Mouse (Mus musculus): ENCODE measurements around the gene Itga8. TPM values are rescaled to one million over a fixed set of nuclear protein-coding genes. Genes with fewer than 3 reads are reported as not detected.

Gene Itga8
- total RNA-seq, 1 experiment from 2014 or later = 4.3 TPM

DNA sequence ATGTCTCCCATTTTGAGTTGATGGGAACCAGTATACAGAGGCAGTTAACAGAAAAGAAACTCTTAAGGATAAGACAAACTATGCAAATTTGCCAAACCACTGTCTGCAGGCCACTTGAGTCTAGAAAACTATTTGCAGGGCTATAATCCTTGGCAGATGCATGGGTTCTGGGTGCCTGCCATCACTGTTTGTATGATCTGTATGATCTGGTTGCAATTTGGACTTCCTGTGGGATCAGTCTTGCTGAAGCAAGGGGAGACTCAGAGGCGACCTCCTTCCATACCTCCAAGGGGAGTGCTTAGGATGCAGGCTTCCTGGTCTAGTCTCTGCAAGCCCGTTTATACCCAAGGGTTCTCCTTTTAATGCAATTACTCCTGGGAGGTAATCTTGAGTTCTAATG is 155.1 kb downstream of the Itga8 start:
- no peak for ATAC-seq (ENCODE audit: extremely low read depth, insufficient number of reproducible peaks, low FRiP score, poor library complexity, severe bottlenecking)

DNA sequence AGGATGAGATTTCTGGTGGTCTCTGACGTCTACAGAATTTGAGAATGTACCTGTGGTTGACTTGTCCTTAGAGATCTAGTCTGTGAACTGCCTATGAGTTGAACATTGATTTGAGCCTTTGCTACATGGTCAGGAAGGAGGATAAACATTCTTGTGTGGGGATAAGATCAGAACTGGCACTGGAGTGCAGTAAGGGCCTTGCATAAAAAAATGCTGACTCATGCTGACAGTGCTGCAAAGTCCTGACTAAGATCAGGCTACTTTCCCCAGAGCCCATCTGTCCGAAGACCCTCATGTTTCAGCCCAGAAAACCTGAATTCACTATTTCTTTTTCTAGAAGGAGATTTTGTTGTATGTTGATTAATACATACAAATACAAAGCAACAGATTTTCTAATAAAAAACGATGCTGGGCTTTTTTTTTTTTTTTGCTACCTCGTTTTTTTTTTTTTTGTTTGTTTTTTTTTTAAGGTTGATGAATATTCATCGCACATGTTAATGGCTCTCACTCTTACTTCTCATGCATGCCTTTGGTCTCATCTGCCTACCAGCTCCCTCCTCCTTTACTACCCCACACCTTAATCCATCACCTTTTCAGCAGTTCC is 162.9 kb downstream of the Itga8 start:
- ATAC-seq (ENCODE audit: extremely low read depth, insufficient number of reproducible peaks, low FRiP score, poor library complexity, severe bottlenecking) = no peak

DNA sequence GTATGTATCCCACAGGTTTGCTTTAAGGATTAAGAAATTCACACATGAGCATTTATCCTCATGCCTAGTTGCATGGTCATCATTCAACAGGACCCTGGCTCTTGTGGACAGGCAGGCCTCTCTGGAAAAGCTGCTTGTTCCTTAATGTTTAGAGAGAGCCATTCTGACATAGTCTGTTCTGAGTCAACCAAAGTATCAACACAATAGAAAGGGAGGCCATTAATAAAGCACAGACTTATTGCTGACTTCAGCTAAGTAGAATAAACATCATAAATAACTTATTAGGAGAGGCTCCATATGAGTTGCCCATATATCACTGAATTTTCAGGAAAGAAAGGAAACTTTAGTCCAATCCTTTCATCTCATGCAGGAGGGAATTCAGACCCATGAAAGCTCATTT is 175.1 kb downstream of the Itga8 start:
- no peak for ATAC-seq (ENCODE audit: extremely low read depth, insufficient number of reproducible peaks, low FRiP score, poor library complexity, severe bottlenecking)

DNA sequence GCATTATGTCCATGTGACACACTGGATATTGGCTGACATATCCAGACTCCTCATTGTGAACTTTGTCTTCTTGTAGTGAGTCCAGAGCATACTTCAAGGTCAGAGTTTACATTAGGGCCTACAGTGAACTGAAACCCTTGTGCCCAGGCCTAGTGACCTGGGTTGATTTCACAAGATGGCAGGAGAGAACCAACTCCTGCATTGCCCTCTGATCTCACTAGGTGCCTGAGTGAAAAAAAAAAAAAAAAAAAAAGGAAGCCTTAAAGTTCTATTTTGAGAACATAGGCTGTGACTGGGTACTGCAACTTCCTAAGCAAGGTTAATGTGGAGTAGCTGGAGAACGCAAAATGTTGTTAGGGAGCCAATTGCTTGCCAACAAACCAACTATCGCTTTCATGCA is 186.2 kb downstream of the Itga8 start:
- no peak for ATAC-seq (ENCODE audit: extremely low read depth, insufficient number of reproducible peaks, low FRiP score, poor library complexity, severe bottlenecking)

DNA sequence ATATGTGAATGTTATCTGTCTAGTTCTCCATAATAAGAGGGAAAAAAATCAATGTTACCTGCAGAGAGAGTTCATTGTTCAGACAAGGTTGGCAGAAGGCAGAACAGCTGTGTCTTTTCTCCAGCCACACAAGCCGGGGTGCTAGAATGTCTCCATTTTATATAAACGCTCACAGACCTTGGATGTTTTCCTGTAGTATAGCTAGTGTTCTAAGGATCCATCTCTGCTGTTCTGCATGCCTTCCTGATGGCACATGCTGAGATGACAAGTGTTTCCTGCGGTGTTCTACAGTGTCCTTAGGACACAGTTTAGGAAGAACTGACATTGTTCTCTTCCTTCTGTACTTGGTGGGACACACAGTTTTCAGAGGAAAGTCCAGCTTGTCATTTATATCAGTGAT is 192.4 kb downstream of the Itga8 start:
- ATAC-seq (ENCODE audit: extremely low read depth, insufficient number of reproducible peaks, low FRiP score, poor library complexity, severe bottlenecking) = no peak

DNA sequence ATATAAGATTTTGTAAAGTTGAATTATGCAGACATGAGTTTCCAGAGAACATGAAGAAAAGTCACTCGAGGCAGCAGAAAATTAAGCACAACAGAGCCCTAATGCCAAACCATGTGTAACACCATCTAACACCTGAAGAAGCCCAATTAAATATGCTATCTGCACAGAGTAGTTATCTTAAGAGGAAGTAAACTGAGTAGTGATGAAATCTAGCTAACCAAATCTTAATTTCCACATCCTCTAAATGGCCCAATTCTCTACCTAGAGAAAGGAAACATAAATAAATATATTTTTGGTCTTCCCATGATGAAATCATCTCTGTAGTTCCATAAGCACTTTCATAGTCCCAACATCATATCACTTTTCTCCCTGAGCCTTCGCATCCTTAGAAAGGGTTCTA is 193.4 kb downstream of the Itga8 start:
- no peak for ATAC-seq (ENCODE audit: extremely low read depth, insufficient number of reproducible peaks, low FRiP score, poor library complexity, severe bottlenecking)

DNA sequence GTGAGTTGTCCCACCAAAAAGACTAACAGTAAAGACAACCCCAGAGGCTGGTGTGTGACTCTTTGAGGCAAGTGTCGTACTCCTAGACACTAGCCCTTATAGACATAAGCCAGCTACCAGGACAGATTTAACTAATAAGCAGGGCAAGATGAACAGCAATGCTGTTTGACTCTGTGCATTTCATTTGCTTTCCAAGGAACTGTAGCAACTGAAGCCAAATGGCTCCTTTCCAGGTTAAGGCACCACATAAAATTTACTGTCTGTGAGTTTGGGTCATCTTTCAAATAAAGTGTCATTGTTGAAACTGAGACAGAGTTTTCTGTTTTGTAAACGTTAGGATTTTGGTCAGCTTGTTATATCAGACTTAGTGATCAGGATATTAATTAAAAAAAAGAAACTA is 194.5 kb downstream of the Itga8 start:
- ATAC-seq (ENCODE audit: extremely low read depth, insufficient number of reproducible peaks, low FRiP score, poor library complexity, severe bottlenecking) = no peak

DNA sequence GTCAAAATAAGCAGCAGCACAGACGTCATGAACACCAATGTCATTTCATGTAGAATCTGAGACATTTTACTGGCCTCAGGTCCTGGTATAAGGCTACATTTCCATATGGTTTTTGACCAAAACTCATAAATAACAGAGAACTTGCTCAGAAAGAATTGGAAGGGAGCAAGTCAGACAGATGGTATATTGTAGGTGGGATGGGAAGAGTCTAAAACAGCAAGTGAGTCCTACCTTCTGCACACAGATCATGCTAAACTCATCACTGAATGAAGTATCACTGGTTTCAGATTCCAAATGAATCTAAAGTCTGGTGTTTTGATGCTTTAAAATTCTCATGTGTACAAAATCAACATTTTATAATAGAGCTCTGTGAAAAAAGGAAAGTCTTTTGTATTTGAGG is 198.5 kb downstream of the Itga8 start:
- ATAC-seq (ENCODE audit: extremely low read depth, insufficient number of reproducible peaks, low FRiP score, poor library complexity, severe bottlenecking) = no peak

DNA sequence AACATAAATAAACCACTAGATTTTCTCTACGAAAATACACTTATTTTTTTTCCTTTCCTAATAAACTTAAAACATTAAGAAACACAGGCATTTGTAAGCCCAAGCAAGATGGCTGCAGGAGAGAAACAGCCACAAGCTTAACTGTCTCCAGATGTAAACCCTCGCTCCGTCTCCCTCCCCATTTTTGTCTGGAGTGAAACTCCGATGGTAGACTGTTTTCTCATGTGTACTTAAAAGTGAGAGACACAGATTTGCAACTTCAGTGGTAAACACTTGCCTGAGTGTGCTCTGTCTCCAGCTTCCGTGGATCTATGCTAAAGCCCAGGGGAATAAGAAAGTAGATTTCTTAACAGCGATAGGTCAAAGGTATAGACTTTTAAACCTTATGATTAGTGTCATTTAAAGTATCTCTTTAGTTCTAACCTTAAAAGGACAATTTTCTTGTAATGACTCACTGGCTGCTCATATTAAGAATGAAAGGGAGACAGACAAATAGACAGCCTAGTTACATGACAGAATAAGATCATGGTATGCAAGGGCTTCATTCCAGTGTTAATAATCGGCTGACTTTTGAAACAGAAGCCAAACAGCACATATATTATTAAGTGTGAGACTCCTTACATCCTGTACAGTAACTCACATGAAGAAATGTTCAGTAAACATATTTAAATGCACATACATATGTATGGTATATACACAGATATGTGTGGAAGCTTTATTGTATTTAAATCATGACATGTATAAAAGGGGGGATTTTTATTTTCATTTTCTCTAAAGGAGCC is 209.3 kb downstream of the Itga8 start:
- ATAC-seq (ENCODE audit: extremely low read depth, insufficient number of reproducible peaks, low FRiP score, poor library complexity, severe bottlenecking) = no peak

DNA sequence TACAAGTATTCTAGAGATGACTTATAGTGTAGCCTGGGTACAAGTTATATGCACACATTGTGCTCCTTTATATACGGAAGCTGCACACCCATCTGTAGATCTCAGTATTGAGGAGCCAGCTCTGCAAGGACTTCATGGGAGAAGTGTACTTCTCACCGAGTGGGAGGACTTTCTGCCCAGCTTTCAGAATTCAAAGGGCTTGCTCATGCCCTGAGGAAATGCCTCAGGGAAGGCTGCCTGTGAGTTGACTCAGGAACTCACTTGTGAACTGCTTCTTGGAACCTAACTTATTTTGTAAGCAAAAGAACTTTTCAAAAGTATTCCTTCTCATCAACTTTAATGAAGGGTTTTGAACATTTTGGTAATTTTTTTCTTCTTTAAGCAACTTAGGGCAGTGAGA is 210.7 kb downstream of the Itga8 start:
- ATAC-seq (ENCODE audit: extremely low read depth, insufficient number of reproducible peaks, low FRiP score, poor library complexity, severe bottlenecking) = no peak

DNA sequence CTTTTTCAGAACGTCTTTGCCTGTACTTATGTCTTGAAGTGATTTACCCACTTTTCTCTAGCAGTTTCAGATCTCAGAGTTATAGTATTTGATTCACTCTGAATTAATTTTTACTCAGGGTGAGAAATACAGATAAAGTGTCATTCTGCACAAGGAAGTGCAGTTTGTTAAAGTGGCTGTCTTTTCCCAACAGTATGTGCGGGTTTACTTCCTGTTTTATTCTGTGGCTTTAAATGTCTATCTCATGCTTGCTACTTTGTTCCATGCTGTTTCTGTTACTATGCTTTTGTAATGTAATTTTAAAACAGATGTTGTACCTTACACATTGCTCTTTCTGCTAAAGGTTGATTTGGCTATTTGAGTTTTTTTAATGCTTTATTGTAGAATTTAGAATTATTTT is 216.2 kb downstream of the Itga8 start:
- ATAC-seq (ENCODE audit: extremely low read depth, insufficient number of reproducible peaks, low FRiP score, poor library complexity, severe bottlenecking) = no peak

DNA sequence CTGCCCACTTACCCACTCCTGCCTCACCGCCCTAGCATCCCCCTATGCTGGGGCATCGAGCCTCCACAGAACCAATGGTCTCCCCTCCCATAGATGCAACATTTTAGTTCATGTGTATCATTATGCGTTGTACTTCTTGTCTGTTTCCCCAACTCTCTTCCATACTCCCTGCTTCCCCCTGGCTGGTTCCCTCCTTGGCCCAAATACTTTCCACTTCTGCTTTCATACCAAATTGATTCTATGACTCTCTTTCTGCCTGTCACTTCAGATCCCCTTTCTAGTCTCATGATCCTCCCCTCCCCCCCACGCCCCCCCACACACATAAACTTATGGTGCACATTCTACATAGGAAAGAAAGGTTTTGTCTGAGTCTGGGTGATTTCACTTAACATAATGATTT is 217.4 kb downstream of the Itga8 start:
- no peak for ATAC-seq (ENCODE audit: extremely low read depth, insufficient number of reproducible peaks, low FRiP score, poor library complexity, severe bottlenecking)

DNA sequence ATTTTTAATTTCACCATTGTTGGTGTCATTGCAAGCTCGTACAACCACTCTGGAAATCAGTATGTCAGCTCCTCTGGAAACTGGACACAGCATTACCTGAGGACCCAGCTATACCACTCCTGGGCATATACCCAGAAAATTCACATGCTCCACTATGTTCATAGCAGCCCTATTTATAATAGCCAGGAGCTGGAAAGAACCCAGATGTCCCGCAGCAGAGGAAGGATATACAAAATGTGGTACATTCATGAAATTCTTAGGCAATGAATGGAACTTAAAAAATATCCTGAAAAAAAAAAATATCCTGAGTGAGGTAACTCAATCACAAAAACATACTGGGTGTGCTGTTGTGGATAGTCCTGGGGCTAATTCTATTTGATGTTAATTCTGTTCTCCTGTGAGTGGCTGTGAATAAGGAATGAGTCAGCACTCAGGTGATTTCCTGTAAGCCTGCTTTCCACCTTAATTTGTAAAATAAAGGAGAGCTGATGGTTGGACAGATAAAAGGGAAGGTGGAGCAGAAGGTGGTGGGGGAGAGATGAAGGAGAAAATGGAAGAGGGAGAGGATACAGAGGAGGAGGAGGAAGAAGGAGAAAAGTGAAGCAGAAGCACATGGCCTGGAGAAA is 224.3 kb downstream of the Itga8 start:
- ATAC-seq (ENCODE audit: extremely low read depth, insufficient number of reproducible peaks, low FRiP score, poor library complexity, severe bottlenecking) = no peak

DNA sequence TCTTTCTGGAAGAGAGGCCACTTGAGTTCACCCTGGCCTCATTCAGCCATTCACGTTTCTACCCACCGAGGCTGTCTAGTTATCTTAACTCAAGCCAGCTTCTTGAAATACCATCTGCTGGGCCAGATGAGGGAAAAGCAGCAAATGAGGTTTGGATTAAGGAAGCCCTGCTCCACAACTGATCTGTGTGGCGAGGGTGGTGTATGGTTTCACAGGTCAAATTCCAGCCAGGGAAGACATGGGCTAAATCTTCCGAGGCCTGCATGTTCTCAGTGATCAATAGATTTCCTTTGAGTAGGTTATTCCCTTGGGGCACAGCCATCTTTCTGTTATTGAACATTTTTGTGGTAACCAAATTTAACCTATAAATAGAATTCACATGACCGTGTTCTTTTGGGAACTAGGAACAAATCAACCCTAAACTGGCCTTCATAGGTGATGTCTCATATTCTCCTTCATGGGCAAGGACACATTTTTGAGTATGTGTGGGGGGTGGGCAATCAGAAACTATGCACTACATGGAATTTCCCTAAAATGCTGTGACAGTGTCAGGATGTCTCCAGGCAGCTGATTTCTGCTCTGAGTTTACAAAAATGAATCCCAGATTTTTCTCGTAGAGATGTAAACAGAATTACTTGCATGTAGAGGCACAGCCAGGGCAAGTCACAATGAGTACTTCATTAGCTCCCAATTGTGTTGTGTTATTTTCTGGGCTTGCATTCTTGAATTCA is 235.9 kb downstream of the Itga8 start:
- ATAC-seq (ENCODE audit: extremely low read depth, insufficient number of reproducible peaks, low FRiP score, poor library complexity, severe bottlenecking) = no peak

DNA sequence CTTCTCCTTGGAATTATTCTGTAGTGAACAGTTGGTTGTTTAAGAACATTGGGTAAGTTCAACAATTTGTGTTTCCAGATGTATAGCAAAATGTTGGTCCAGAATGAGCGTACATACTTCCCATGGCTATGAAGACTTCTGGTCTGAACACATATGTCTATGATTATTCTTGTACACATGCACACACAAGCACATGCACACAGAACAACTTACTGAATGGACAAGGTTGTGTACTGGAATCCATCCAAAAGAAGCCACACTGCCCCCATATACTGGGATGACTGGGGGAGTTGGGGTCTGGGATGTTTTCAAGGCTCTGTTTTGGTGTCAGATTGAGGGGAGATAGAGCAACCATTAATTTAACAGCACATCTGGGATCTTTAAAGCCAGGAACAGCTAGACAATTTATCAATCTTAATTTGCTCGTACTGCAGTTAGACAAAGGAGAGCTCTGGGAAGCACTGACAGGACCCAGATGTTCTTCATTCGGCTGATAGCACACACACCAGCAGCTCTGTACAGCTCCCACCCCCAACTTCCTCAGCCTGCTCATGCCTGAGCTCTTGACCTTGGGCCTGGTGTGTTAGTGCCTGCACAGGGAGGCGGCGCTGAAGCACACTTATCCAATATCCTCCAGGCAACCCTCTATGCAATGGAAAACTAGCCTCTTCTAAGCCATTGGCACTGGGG is 241.5 kb downstream of the Itga8 start:
- ATAC-seq (ENCODE audit: extremely low read depth, insufficient number of reproducible peaks, low FRiP score, poor library complexity, severe bottlenecking) = no peak

Other genes starting within 250 kb of the Itga8 start
- gene Mindy3, start 117.5 kb upstream of the Itga8 start, total RNA-seq (2017) = 34.5 and 39.2 TPM in 2 replicates

Data from neutrophil, adult 5-6 weeks (primary cell).